ENCODE assay signal across 15 mouse cellular contexts in genomic region chr3:17862367-17862766, GRCm38 (mm10).
"Had no signal": no experiment of that assay in that cellular context is flagged by ENCODE, and none has a peak within 500 bp of the region (broad histone marks: within the 10 kb centered on the region; RNA-seq: fewer than 3 reads in every experiment).

No protein-coding gene starts in this region.

- H3K4me1 ChIP-seq: kidney, embryonic 15.5 days; limb, embryonic 13.5 days; liver, embryonic 12.5 days; midbrain, embryonic 15.5 days; neural tube, embryonic 12.5 days had no signal

- ATAC-seq: liver, embryonic 12.5 days; midbrain, embryonic 15.5 days had no signal

- H3K27me3 ChIP-seq: kidney, embryonic 15.5 days; limb, embryonic 13.5 days; liver, embryonic 12.5 days; megakaryocyte, embryonic 14.5 days; midbrain, embryonic 15.5 days; neural tube, embryonic 12.5 days had no signal

- H3K4me2 ChIP-seq: kidney, embryonic 15.5 days; limb, embryonic 13.5 days; liver, embryonic 12.5 days; lung, embryonic 14.5 days; midbrain, embryonic 11.5 days; midbrain, embryonic 15.5 days; neural tube, embryonic 12.5 days had no signal

- H3K9ac ChIP-seq: kidney, embryonic 15.5 days; limb, embryonic 13.5 days; liver, embryonic 12.5 days; lung, embryonic 14.5 days; midbrain, embryonic 15.5 days; neural tube, embryonic 12.5 days had no signal

- H3K36me3 ChIP-seq: kidney, embryonic 15.5 days; limb, embryonic 13.5 days; liver, embryonic 12.5 days; midbrain, embryonic 15.5 days; neural tube, embryonic 12.5 days had no signal

- H3K27ac ChIP-seq: kidney, embryonic 15.5 days; limb, embryonic 13.5 days; liver, embryonic 12.5 days; macrophage; midbrain, embryonic 15.5 days; neural tube, embryonic 12.5 days had no signal

- DNase-seq: kidney, adult 2 months; kidney, postnatal 14 days; left cerebral cortex, postnatal 4 days; lung, embryonic 14.5 days; lung, postnatal 10 days; thymus, adult 18-20 months; thymus, postnatal 14 days had no signal

- H3K4me3 ChIP-seq: kidney, embryonic 15.5 days; limb, embryonic 13.5 days; liver, embryonic 12.5 days; megakaryocyte, embryonic 14.5 days; midbrain, embryonic 15.5 days; neural tube, embryonic 12.5 days had no signal

- H3K9me3 ChIP-seq: kidney, embryonic 15.5 days; limb, embryonic 13.5 days; liver, embryonic 12.5 days; megakaryocyte, embryonic 14.5 days; midbrain, embryonic 15.5 days; neural tube, embryonic 12.5 days had no signal
